Mouse (Mus musculus): Measurements from ENCODE around the gene Cyp27a1.

Cyp27a1 gene

DNA sequence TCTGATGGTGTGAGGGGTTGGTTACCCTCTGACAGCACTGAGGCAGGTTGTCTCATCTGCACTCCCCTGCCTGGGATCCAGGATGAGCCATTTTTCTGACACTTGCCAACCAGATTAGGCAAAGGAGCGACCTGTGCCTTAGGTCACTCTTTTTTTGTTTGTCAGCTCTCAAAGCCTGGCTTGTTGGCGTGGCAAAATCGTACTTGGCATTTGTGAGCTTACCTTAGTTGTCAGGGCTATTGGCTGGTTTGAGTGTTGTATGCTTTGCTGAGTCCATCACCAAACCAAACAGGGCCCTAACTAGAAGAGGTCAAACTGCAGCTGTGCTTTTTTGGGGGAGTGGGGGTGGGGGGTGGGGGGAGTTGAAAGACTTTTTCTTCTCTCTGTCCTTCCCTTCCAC lies 5.9 kb downstream of the Cyp27a1 start:
- no peak for DNase-seq

GRCm38 (mm10) chr1:74721657-74722056 lies 8.3 kb downstream of the Cyp27a1 start:
- DNase-seq = no peak

GRCm38 (mm10) chr1:74723748-74724147 lies 10.4 kb downstream of the Cyp27a1 start:
- DNase-seq = peak; percentile 66

DNA sequence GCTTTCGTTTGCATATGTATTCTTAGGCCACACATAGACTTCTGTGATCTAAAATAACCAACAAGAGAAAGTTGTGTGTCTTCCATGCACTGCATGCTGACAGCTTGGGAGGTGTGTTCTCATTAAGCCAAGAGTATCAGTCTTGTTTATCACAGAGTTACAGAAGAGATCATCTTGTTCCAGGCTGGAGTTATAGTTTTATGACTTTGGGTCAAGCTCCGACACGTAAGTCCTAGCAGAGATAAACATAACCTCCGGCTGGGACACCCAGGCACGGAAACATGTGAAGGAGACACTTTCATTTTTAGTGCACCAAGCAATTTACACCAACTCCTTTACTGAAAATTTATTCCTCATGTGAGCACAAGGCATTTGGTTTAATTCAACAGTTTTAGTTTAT lies 12.7 kb downstream of the Cyp27a1 start:
- DNase-seq = no peak

DNA sequence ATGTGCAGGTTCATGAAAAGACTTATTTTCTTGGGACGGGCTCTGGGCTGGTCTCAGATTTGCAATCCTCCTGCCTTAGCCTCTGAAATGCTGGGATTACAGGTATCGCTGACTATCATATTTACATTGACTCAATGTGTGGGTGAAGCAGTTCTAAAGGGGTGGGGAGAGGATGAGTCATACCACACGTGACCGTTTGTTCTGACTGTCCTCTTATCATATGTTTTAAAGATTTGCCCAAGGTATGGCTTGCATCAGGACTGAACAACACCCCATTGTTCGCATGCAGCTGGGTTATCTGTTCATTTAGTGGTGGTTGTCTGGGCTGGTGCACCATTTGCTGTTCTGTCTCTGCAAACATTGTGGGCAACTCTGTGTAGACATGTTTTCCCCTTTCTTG lies 13.3 kb downstream of the Cyp27a1 start:
- DNase-seq = no peak

DNA sequence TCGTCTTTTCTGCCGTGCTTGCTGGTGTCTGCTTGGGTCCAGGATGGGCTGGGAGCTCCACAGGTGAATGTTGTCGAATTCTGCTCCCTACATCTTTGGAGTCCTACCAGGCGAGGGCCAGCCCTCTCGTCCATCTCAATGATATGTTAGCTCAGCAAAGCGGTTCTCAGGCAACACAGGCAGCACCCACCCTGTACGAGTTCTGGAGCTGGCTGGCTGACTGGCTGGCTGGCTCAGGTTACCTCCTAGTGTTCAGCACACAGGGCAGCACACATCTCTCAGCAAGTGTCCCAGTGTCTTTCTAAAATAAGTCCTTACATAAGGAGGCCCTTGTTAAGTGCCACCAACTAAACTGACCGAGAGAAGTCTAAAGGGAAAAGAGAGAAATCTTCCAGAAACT lies 15.1 kb downstream of the Cyp27a1 start:
- no peak for DNase-seq

GRCm38 (mm10) chr1:74736977-74737376 lies 23.6 kb downstream of the Cyp27a1 start:
- DNase-seq = no peak

DNA sequence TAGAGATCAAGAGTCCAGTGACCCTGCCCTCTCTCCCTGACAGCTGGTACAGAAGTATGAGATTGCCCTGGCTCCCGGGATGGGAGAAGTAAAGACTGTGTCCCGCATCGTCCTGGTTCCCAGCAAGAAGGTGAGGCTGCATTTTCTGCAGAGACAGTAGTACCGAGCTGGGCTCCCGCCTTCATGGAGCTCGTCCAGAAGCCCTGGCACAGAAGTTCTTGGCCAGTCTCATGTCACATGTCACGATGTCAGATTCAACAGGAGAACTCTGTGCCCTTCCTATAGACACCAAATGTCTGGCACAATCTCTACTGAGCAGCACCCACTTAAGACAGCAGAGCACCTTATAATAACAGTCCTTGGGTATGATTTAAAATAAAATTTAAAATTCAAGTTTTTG lies 24.1 kb downstream of the Cyp27a1 start:
- no peak for DNase-seq

DNA sequence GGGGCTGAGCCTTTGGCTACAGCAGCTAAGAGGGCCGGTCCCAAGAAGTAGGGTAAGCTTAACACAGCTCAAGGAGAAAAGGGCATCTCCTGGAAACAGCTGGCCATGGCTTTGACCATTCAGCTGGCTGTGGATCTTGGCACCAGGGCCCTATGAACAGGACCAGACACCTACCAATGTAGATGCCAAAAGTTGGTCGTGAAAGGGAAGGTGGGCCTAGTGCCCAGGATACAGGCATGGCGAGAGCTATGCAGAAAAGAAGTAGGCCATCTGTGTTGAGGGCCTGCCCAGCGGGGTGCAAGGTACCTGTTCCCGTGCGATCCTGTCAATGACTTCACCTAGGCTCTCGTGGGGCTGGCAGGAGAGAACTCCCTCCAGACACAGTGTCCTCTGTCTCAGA lies 27.5 kb downstream of the Cyp27a1 start:
- no peak for DNase-seq

GRCm38 (mm10) chr1:74747335-74747734 lies 34.0 kb downstream of the Cyp27a1 start:
- DNase-seq = no peak

GRCm38 (mm10) chr1:74748643-74749271 lies 35.4 kb downstream of the Cyp27a1 start, which contains the start of gene Prkag3:
Gene Prkag3, minus strand, starts transcription at chr1:74749221.
- DNase-seq = peak; percentile 80

DNA sequence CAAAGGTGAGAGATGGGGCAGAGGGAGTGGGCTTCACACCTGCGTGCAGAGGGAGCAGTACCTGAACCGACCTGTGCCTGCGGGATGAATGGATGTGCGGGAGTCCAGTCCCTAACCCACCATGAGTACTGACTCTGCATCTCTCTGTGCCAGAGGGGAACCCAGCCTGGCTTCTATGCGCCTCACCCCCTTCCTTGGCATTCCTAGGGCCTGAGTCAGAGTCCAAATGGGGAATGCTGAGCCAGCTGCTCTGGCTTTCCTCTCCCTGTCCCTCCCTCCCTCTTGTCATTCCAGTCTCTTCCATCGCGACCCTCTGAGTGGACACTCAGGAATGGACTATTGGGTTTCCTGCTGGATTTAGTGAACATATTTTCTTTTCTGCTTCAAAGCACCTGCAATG lies 35.9 kb downstream of the Cyp27a1 start:
- DNase-seq = no peak

- no peak for DNase-seq
Observed at GRCm38 (mm10) chr1:74750683-74751082, 37.3 kb downstream of the Cyp27a1 start.

DNA sequence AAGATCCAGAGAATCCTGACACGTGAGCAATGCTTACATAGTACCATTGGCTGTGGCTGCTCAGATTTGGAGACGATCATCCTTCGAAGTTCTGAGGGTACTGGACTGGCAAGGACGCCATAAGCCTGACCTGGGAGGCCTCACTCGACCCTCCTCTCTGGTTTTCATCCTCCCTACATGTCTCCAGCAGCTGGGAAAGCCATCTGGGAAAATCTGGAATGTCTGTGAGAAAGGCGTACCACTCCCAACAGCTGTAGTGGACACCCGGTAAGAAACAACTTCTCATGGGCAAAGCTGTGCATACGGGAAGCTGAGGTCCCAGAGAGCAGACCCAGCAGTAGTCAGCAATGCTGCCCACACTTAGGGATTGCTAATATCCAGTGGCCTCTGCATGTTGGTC lies 38.8 kb downstream of the Cyp27a1 start:
- no peak for DNase-seq

- no peak for DNase-seq
Observed at GRCm38 (mm10) chr1:74752833-74753232, 39.5 kb downstream of the Cyp27a1 start.

DNA sequence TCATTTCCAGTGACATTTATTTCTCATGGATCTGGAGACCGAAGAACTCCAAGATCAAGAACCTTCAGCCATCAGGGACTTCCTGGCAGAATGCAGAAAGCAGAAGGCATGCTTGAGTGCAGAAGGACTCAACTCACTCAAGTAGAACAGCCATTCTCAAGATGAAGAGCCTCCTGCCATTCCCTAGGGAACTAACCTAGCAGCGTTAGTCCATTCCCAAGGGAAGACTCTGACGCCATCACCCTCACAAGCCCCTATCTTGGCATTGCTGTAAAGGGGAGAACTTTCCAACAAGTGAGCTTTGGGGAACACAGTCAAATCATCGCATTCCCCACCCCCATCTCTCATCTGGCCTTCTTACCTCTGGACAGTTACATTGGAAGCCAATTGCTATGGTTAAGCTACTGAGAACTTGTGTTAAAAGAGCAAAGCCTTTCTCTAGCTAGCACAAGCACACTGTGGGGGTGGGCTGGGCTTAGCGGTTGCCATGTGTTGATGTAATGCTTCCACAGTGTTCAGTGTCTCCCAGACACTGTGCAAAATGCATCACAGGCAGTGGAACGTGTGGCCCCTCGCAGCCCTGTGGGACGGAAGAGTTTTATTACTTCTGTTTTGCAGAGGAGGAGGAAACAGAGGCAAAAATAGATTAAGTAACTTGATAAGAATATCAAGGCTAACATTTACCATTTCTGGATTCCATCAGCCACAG lies 40.0 kb downstream of the Cyp27a1 start:
- DNase-seq = no peak

DNA sequence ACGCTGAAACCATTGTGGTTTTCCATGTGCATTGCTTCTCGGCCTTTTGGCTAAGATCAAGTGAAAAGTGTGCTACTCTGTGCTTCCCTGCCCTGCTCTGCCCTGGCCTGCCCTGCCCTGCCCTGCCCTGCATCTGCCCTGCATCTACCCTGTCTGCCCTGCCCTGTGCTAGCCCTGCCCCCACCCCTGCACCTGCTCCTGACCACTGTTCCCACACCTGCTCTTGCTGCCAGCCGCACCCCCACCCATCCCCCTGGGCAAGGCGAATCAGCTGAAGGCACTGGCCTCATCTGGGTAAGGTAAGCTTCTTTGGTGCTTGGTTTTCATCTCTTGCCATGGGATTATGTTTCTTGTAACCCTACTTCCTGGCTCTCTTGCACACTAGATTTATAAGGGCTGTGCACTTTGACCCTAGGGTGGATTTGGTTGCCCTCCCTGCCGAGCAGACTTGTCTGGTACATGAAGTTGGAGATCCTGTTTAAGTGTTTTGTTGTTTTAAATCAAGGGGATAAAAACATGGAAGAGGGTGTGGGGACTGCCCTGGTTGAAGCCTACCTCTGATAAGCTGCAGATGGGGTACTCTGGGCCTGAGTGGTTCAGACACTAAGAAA lies 40.9 kb downstream of the Cyp27a1 start:
- DNase-seq = peak; percentile 51

GRCm38 (mm10) chr1:74759773-74760172 lies 46.4 kb downstream of the Cyp27a1 start:
- DNase-seq = no peak

DNA sequence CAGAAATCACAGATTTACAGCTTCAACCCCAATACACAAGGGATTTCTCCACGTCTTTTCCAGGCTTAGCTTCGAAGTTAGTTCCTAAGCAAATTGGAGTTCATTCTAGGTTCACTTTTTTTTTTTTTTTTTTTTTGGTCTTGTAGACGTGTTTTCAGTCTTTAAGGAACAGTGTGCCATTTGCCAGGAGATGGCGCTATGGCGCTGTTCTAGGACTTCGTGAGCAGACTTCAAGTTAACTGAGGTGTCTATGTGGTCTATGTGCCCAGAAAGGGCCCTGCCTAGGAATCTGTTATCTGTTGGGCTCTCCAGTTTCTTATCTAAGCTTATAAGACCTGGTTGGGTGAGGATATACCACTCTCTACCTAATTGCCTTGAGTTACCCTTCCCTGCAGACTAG lies 49.7 kb downstream of the Cyp27a1 start:
- DNase-seq = peak; percentile 85

GRCm38 (mm10) chr1:74770727-74771466 lies 57.5 kb downstream of the Cyp27a1 start:
- no peak for DNase-seq

DNA sequence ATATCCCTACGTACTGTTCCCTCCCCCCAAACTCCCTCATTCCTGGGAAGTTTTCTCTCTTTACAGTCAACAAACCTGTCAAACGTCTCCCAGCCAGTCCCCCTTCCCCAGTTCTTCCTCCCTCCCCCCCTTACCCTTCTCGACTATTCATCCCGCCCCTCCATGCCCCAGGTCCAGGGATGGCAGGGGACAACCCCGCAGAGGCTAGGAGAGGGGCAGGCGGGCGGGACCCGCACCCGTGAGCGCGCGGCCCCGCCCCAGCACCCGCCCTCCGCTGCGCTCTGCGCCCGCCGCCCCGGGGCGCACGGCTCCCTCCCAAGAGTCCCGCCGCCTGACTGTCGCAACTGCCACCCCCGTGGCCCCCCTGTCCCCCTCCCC lies 58.1 kb downstream of the Cyp27a1 start:
- DNase-seq = no peak

DNA sequence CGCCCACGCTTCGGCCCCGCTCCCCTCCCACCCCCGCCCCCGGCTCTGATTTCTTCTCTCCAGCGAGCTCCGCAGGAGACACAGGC lies 58.3 kb downstream of the Cyp27a1 start, which contains the start of gene Wnt6:
TSS of gene Wnt6 (plus strand) at position 48 of the 86 bp plus-strand sequence.
- DNase-seq = no peak

DNA sequence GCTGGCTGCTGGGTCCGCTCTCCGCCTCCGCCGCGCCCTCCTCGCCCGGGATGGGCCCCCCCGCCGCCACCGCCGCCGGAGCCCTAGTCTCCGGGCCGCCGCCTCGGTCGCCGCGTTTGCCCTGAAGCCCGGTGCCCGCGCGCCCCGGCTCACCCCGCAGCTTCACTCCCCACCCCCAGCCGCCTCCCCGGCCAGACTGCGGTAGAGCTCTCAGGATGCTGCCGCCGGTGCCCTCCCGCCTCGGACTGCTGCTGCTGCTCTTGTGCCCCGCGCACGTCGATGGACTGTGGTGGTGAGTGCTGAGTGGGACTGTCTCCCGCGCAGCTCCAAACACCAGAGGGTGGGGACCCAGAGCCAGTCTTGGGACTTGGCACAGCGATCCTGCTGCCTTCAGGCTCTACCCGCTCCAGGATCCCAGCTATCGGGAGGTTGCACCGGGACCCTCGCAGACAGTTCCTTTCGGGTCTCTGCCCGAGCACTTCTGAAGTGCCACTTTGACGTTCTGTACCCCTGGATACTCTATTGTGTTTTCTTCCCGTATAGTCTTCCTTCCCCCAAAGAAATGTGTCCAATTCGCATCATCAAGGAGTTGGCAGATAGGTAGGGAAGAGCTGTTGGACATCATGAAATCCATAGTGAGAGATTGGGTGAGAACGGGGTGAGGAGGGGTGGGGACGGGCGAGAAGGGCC lies 58.7 kb downstream of the Cyp27a1 start:
- DNase-seq = peak; percentile 51

DNA sequence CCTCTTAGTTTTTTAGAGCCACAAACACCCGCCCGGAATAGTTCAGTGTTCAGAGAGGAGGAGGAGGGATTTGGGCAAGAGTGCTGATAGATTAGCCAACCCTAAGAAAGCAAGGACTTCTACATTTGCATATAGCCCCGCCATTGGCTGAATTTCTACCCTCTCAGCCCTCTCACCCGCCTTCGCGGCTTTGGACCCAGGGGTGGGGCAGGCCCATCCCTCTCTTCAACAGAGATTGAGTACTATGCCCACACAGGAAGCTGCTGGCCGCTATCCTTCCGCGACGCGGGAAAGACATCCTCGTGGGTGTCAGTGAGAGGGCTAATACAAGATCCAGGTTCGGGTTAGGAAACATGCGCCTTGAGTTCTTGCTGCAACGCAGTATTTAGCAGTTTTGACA lies 59.8 kb downstream of the Cyp27a1 start:
- peak; percentile 68 for DNase-seq

Measured in thymus, postnatal 4 days (tissue).